Mouse (Mus musculus) heart, postnatal 0 days (tissue): Measurements from ENCODE around the gene Tmem132c.

ENCODE experiments used
- CTCF ChIP-seq: IDR thresholded peaks from 2 replicates; pipeline ENCODE4 v1.5.1; 2016; ENCODE audit warnings: antibody characterized with exemption, control low read depth, low read depth
- EP300 ChIP-seq: IDR thresholded peaks from 2 replicates; pipeline ENCODE4 v1.6.1; 2016; ENCODE audit warnings: antibody characterized with exemption, low read depth

- TF ChIP-seq CTCF (no peak), EP300 (no peak)
Measured at GRCm38 (mm10) chr5:127436836-127437235, 195.2 kb downstream of the Tmem132c start.
